Mouse (Mus musculus) adipocyte (in vitro differentiated cells): ENCODE measurements around the gene Gm7138.
A peak's percentile ranks its signal among the peaks of the same experiment; 100 is the strongest.
"Not testable (repeated sequence)": the region's sequence is repeated elsewhere in the genome, so short reads cannot be mapped to it uniquely, and the experiment has no call there.

Experiments used
- DNase-seq: peaks from one replicate; pipeline ENCODE4 v3.0.0-alpha.2; 2016; ENCODE audit warnings: low spot score

Gene Gm7138

GRCm38 (mm10) chr10:77741924-77742688 is 34.6 kb downstream of the Gm7138 start, which contains the start of gene Gm18596:
Gene Gm18596, minus strand, starts transcription at chr10:77742638.
- not testable (repeated sequence) for DNase-seq

DNA sequence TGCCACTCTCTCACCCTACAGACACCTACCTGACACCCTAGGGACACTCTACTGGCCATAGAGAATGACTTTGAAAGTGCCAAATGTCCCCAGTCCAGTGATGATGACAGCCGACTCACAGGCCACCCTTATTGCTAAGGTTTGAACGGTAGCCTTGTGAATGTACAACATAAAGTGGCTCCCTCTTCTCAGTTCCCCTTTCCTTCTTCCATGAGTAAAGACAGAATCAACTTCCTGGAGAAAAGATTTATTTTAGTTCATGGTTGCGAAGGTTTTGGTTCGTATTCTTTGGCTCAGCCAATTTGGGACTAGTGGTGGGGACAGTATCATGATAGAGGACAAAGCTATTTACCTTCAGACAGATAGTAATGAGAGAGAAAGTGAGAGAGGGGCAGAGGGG is 37.8 kb downstream of the Gm7138 start:
- no peak for DNase-seq

DNA sequence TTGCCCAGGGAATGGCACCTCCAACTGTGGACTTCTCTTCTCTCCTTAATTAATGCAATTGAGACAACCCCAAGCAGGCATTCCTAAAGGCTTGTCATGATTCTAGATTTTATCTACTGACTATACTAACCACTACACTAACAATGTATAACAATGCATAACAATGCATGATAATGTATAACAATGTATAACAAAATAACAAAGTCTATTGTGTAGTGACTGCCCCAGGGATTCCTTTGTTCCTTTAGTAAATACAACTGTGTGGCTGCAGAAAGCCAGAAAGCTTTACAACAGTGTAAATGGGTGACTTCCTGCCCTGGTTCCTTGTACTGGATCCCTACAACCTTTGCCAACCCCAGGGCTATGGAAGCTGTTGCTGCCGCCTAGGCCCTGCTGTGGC is 40.8 kb downstream of the Gm7138 start:
- no peak for DNase-seq

DNA sequence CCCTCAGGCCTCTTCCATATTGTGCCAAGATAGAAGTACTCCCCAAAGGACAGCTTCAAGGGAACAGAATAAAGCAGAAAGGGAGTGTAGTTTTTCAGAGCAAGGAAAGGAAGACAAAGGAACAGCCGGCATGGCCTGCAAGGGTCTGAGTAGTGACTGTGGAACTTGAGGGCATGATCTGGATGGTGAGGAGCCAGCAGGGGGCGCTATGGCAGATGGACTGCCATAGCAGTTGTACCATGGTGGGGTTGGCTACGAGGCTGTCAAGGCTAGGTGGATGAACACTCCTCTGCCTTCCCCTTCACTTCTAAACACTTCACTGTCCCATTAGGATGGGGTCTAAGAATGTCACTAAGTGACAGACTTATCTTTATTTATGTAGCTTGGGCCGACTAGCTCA is 47.5 kb downstream of the Gm7138 start:
- DNase-seq: no peak

GRCm38 (mm10) chr10:77728280-77728679 is 48.5 kb downstream of the Gm7138 start:
- DNase-seq: peak; percentile 14
